Mouse (Mus musculus) kidney, postnatal 0 days (tissue): Measurements from ENCODE around the gene Psma4. TPM values are rescaled to one million over a fixed set of nuclear protein-coding genes. Genes with fewer than 3 reads are reported as not detected.
A peak's percentile ranks its signal among the peaks of the same experiment; 100 is the strongest.

Experiments used
- ATAC-seq: fragments of 200-750 bp; cut with Nextera tagmentation; replicated peaks from 2 replicates; pipeline ENCODE4 v1.8.0; 2017; ENCODE audit warnings: low read depth, moderate number of reproducible peaks, moderate TSS enrichment, moderate library complexity; ENCODE audit not compliant: low FRiP score
- DNase-seq: peaks from one replicate; pipeline ENCODE4 v3.0.0-alpha.2; 2016; ENCODE audit warnings: low spot score
- H3K27ac ChIP-seq: fragments of 300-500 bp; sonication (generic); 2 replicates; pipeline ENCODE4 v1.5.1; 2014; ENCODE audit warnings: mild to moderate bottlenecking
- H3K27me3 ChIP-seq: fragments of 300-500 bp; sonication (generic); 2 replicates; pipeline ENCODE4 v1.6.1; 2014; ENCODE audit warnings: low read length, mixed read lengths; ENCODE audit not compliant: insufficient read depth
- H3K36me3 ChIP-seq: fragments of 300-500 bp; sonication (generic); 2 replicates; pipeline ENCODE4 v1.6.1; 2014; ENCODE audit warnings: low read length, mixed read lengths; ENCODE audit not compliant: insufficient read depth
- H3K4me1 ChIP-seq: fragments of 300-500 bp; sonication (generic); replicated peaks from 2 replicates; pipeline ENCODE4 v1.6.1; 2014; ENCODE audit warnings: antibody characterized with exemption, low read length, mixed read lengths; ENCODE audit not compliant: insufficient read depth
- H3K4me2 ChIP-seq: fragments of 300-500 bp; sonication (generic); 2 replicates; pipeline ENCODE4 v1.6.1; 2014; ENCODE audit warnings: mild to moderate bottlenecking, low read length, moderate library complexity, mixed read lengths
- H3K4me3 ChIP-seq: fragments of 300-500 bp; sonication (generic); replicated peaks from 2 replicates; pipeline ENCODE4 v1.5.1; 2014; ENCODE audit warnings: low read depth, low read length
- H3K9ac ChIP-seq: fragments of 300-500 bp; sonication (generic); 2 replicates; pipeline ENCODE4 v1.6.1; 2014; ENCODE audit warnings: low read depth, low read length
- H3K9me3 ChIP-seq: fragments of 300-500 bp; sonication (generic); replicated peaks from 2 replicates; pipeline ENCODE4 v1.6.1; 2016; ENCODE audit warnings: low read length, inconsistent platforms, mixed read lengths
- CTCF ChIP-seq: IDR thresholded peaks from 2 replicates; pipeline ENCODE4 v1.5.1; 2016; ENCODE audit warnings: antibody characterized with exemption, low read depth, mild to moderate bottlenecking, moderate library complexity
- WGBS: fragments of 180-500 bp; shearing (Covaris S2); extraction: QIAGEN DNeasy Blood & Tissue Kit; methylation state at CpG from one replicate; pipeline ENCODE4 v1.1.7; 2014; 5-methylcytosine and 5-hydroxymethylcytosine counted together
- polyA plus RNA-seq: library from polyadenylated mRNA; unstranded; fragments of >200 nt; fragmentation: Nextera tagmentation; extraction: Ambion mirVana; gene quantifications from 2 replicates; pipeline ENCODE4 v1.2.1, GENCODE M21; 2015

The Psma4 gene
- polyA plus RNA-seq: 317 and 325 TPM in 2 replicates

DNA sequence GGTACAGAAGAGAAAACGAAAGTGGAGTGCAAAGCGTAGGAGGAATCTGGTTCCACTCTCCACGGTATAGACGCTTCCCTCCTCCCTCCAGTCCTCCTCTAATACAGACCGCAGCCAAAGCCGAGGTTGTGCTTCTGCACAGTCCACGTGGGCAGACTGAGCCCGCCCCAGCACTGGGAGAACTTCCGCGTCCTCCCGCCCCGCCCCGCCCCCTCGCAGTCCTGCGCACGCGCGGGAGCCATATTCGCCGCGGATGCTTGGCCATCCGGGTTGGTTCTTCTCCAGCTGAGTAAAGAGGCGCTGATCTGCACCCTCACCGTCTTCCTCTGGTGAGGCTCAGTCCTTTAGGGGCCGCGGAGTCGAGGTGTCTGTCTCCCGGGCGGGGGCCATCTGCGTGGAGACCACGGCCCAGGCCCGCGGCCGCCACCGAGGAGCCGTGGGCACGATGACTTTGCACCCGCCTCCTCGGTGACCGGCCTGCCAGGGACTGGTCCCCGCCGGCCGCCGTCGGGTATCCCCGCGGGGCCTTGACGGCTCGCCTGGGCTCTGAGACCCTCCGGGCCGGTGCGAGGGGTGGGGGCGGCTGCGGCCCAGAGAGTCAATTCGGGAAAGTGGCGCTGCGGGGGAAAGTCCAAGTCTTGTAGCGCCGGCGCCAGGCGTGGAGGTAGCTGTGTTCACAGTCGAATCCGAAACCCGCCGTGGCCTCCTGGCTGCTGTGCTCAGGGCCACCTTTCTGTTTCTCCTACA, at the start of gene Psma4, which contains the start of gene AY074887:
Psma4 (plus strand) TSS at position 216 of the 747 bp plus-strand sequence.
AY074887 (minus strand) TSS at position 424 of the 747 bp plus-strand sequence.
- peak within 1 kb of the TSS; percentile 84 for H3K27ac ChIP-seq
- under 1% methylated on average over 65 of the region's 65 CpGs for WGBS
- H3K36me3 ChIP-seq: peaks cover 24% of the 10 kb centered on the region
- H3K4me2 ChIP-seq: peak within 1 kb of the TSS; percentile 72
- H3K27me3 ChIP-seq: no peaks in the 10 kb centered on the region
- DNase-seq (peak; percentile 97), ATAC-seq (peak; percentile 98)
- peak within 1 kb of the TSS; percentile 85 for H3K9ac ChIP-seq
- peaks cover 9% of the 10 kb centered on the region for H3K4me1 ChIP-seq
- H3K9me3 ChIP-seq: no peaks in the 10 kb centered on the region
- H3K4me3 ChIP-seq: peak within 1 kb of the TSS; percentile 83
- TF ChIP-seq CTCF: no peak

DNA sequence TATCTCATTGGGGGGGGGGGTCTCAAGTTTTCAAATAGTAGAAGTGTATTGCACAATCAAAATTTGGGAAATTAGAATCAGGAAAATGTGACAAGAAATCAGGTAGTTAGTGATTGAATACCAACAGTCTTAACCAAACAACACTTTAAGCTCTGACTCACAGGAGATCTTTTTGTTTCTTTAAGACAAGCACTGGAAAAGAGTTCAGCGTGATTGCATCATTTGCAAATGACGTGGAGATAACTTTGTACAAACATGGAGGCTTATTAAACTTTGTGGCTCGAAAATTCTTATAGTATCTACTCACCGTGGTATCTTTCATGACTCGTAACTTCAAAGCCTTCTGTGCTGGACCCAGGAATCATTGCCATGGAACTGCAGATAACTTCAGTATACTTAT, 41.1 kb upstream of the Psma4 start:
- H3K4me3 ChIP-seq: no peak overlapping the region
- TF ChIP-seq CTCF: no peak
- peaks cover 21% of the 10 kb centered on the region; the same call in 1 of the 2 replicates for H3K36me3 ChIP-seq
- H3K9me3 ChIP-seq: no peaks in the 10 kb centered on the region
- WGBS: 84% methylated on average over 5 of the region's 5 CpGs
- no peak for DNase-seq
- no peaks in the 10 kb centered on the region for H3K4me1 ChIP-seq
- no peak overlapping the region for H3K9ac ChIP-seq
- no peaks in the 10 kb centered on the region for H3K27me3 ChIP-seq
- no peak overlapping the region for H3K4me2 ChIP-seq
- ATAC-seq: no peak
- H3K27ac ChIP-seq: no peak overlapping the region

DNA sequence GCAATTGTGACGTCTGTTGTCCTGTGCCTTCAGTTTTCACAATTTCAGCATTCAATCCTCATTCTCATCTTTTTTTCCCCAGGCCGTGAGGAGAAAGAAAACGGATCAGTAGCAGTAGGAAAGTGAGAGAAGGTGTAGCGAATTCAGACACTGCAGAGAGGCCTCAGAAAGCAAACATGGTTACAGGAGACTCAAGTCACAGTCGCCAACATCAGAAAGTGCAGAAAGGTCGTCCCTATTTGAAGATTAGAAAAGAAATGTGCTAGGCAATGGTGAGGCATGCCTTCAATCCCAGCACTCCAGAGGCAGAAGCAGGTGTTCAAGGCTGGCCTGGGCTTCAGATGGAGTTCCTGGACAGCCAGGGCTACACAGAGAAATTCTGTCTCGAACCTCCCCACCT, 35.0 kb upstream of the Psma4 start:
- ATAC-seq: no peak
- TF ChIP-seq CTCF: no peak

DNA sequence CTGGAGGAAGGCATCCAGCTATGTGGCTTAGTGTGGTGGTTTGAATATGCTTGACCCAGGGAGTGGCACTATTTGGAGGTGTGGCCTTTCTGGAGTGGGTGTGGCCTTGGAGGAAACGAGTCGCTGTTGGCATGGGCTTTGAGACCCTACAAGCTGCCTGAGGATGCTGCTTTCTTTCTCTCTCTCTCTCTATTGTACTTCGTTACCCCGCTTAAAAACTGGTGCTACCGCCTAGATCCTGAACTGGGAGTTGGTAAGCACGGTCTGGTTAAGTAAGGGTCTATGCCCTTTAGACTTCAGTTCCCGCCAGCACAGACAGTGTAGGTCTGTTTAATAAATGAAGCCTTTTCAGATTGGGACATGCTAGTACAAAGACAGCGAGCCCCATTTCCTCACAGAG, 34.2 kb upstream of the Psma4 start:
- 71% methylated on average over 8 of the region's 8 CpGs for WGBS
- no peak for ATAC-seq

More for the DNA sequence above, 35.0 kb upstream of the Psma4 start:
- Histone ChIP-seq H3K27me3 (no peaks in the 10 kb centered on the region), H3K4me2 (no peak overlapping the region), H3K36me3 (no peaks in the 10 kb centered on the region), H3K27ac (no peak overlapping the region), H3K9ac (no peak overlapping the region), H3K4me1 (0 out of 2 replicates have a peak, but pooled peaks cover 7% of the 10 kb centered on the region), H3K9me3 (no peaks in the 10 kb centered on the region), H3K4me3 (no peak overlapping the region)
- 63% methylated on average over 7 of the region's 7 CpGs for WGBS
- no peak for DNase-seq

DNA sequence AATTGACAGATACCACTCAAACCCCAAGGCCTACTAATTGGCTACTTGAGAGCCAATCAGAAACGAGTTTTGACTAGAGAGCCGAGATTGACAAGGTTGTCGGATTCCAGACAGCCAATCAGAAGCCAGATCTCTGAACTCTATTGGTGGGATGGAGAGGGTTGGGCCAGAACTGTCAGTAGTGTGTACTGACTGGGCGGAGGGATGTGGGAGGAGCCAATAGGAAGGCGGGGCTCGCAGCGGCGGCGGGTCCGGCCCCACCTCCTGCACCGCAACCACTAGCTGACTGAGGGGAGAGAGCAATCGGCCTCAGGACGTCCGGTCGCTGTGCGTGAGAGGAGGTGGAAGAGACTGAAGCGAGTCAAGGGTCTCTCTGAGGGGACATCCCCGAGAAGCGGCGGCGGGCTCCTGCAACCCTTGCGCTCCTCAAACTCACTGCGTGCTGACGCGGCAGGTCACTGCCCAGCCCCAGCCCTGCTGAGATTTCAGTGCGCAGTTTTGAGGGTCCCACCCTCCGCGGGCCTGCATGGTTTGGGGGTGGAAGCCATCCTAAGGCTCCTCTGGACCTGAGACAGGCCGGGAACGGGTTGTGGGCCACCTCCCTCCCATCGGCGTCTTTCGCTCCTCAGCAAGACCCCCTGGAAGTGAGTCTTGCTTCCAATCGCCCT, 33.4 kb upstream of the Psma4 start, which contains the start of gene Hykk:
Hykk (plus strand) TSS at position 274 of the 668 bp plus-strand sequence.
- Histone ChIP-seq H3K36me3 (no peaks in the 10 kb centered on the region), H3K9me3 (no peaks in the 10 kb centered on the region), H3K4me2 (peak within 1 kb of the TSS; percentile 95), H3K9ac (peak within 1 kb of the TSS; percentile 79), H3K4me3 (peak within 1 kb of the TSS; percentile 64), H3K4me1 (0 out of 2 replicates have a peak, but pooled peaks cover 7% of the 10 kb centered on the region), H3K27ac (peak within 1 kb of the TSS; percentile 28; the same call in 1 of the 2 replicates), H3K27me3 (no peaks in the 10 kb centered on the region)
- peak; percentile 99 for ATAC-seq
- peak; percentile 98 for DNase-seq
- under 1% methylated on average over 34 of the region's 34 CpGs for WGBS
- no peak for TF ChIP-seq CTCF

More for the DNA sequence above, 34.2 kb upstream of the Psma4 start:
- TF ChIP-seq CTCF: no peak
- Histone ChIP-seq H3K27ac (no peak overlapping the region), H3K4me3 (peak overlapping the region; percentile 64; the same call in 1 of the 2 replicates), H3K4me2 (peak overlapping the region; percentile 95; the same call in 1 of the 2 replicates), H3K9ac (no peak overlapping the region), H3K27me3 (no peaks in the 10 kb centered on the region), H3K36me3 (no peaks in the 10 kb centered on the region), H3K4me1 (0 out of 2 replicates have a peak, but pooled peaks cover 7% of the 10 kb centered on the region), H3K9me3 (no peaks in the 10 kb centered on the region)
- DNase-seq: no peak

DNA sequence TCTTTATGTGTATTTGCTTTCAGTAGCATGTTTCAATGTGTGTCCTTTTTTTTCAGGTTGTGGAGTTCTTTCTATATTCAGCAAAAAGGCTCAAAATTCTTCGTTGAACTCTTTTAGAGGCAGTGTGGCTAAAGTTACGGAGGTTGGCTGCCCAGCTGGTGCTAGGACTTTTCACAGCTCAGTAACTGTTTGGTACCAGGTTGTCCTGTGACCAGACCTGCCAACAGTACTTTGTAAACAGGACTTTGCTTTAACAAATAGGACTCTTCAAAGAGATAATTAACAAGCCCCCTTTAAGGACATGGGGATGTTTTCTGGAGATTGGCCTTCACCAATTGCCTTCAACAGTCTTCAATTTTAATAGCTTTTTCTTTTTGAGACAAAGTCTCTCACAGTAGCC, 32.4 kb upstream of the Psma4 start:
- Histone ChIP-seq H3K27ac (no peak overlapping the region), H3K36me3 (0 out of 2 replicates have a peak, but pooled peaks cover 5% of the 10 kb centered on the region), H3K27me3 (no peaks in the 10 kb centered on the region), H3K4me1 (0 out of 2 replicates have a peak, but pooled peaks cover 7% of the 10 kb centered on the region), H3K9me3 (no peaks in the 10 kb centered on the region), H3K4me2 (peak overlapping the region; percentile 95), H3K9ac (no peak overlapping the region), H3K4me3 (no peak overlapping the region)
- ATAC-seq (no peak), DNase-seq (no peak)
- WGBS: 64% methylated on average over 2 of the region's 2 CpGs
- TF ChIP-seq CTCF: no peak
